Mouse (Mus musculus) spleen, postnatal 10 days (tissue): ENCODE measurements around the gene Ninj1.
A peak's percentile ranks its signal among the peaks of the same experiment; 100 is the strongest.

ENCODE experiments used
- DNase-seq, 2 experiments: peaks; one replicate each; pipeline ENCODE4 v3.0.0; 2021 to 2022; ENCODE audit warnings: low spot score in 2 of 2

Gene Ninj1

GRCm38 (mm10) chr13:49187288-49188218, at the start of gene Ninj1:
Gene Ninj1, plus strand, starts transcription at chr13:49187485.
- peak; percentile 67 to 81 for DNase-seq

DNA sequence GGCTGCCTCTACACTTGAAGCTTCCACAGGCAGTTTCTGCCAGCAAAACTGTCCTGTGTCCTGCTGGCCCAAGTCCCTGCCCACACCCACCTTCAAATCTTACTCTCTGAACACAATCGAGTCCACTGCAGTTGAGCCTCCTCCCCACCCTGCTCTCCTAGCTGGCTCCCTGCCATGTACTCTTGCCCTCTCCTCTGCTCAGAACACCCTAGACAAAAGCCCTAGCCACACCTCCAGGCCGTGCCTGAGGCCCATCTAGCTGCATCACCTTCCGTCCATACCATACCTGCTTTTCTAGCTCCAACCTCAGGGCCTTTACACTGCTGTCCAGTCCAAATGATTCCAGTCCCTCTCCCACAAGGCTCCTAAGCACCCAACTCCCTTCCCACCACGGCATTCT, 46.7 kb upstream of the Ninj1 start:
- no peak for DNase-seq

GRCm38 (mm10) chr13:49142396-49142795, 44.9 kb upstream of the Ninj1 start:
- DNase-seq: no peak

DNA sequence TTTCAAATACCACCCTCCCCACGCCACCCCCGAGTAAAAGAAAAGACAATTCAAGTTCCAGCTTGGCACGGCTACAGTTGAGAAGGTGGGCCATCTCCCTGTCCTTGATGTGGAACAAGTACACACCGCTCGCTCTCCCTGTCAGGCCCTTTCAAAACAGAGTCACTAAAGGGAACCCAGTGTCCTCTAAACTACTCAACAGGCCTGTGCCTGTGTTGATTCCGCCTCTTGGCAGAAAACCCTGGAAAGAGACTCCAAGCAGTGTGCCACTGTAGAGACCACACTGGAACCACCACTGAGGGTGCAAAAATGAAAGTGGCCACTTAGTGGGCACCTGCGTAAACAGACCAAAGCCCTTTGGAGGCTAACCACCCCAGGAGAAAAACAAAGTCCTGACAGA, 44.0 kb upstream of the Ninj1 start:
- DNase-seq: no peak

GRCm38 (mm10) chr13:49144451-49144850, 42.8 kb upstream of the Ninj1 start:
- no peak for DNase-seq

- no peak for DNase-seq
These were observed 41.9 kb upstream of the Ninj1 start for GRCm38 (mm10) chr13:49145396-49145795.

GRCm38 (mm10) chr13:49146040-49146697, 41.1 kb upstream of the Ninj1 start:
- DNase-seq: no peak

- no peak for DNase-seq
These were observed 40.6 kb upstream of the Ninj1 start for GRCm38 (mm10) chr13:49146698-49147006.

- DNase-seq: peak; percentile 23 to 26
These were observed 40.1 kb upstream of the Ninj1 start for GRCm38 (mm10) chr13:49147007-49147857.

DNA sequence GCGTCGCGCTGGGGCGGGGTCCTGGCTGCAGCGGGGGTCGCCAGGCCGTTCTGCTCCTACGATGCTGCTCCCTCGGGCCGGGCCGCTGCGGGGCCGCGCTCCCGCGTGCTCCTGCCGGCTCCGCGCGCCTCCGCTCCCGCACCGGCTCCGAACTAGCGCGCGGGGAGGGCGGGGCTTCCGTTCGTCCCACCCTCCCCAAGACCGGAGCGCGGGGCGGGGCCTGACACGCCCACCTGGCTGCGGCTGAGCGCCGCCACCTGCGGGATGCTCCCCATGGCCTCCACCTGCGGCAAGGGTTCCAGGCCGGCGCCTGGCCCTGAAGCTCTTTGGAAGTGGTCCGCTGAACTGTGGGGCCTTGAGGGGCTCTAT, 39.4 kb upstream of the Ninj1 start, which contains the start of gene Wnk2:
TSS of gene Wnk2 (minus strand) at position 157 of the 369 bp plus-strand sequence.
- peak; percentile 40 to 67 for DNase-seq

- no peak for DNase-seq
These were observed 38.6 kb upstream of the Ninj1 start for GRCm38 (mm10) chr13:49148687-49149086.

GRCm38 (mm10) chr13:49154028-49154427, 33.3 kb upstream of the Ninj1 start:
- DNase-seq: no peak

- no peak for DNase-seq
These were observed 32.7 kb upstream of the Ninj1 start for GRCm38 (mm10) chr13:49154621-49155020.

GRCm38 (mm10) chr13:49156645-49157044, 30.6 kb upstream of the Ninj1 start:
- DNase-seq: peak in 1 of 2 experiments; percentile 39

- DNase-seq: no peak
These were observed 29.1 kb upstream of the Ninj1 start for GRCm38 (mm10) chr13:49158040-49158713.

GRCm38 (mm10) chr13:49161236-49161635, 26.0 kb upstream of the Ninj1 start:
- DNase-seq: no peak

GRCm38 (mm10) chr13:49162722-49163121, 24.6 kb upstream of the Ninj1 start:
- no peak for DNase-seq

- no peak for DNase-seq
These were observed 23.6 kb upstream of the Ninj1 start for GRCm38 (mm10) chr13:49163645-49164044.

DNA sequence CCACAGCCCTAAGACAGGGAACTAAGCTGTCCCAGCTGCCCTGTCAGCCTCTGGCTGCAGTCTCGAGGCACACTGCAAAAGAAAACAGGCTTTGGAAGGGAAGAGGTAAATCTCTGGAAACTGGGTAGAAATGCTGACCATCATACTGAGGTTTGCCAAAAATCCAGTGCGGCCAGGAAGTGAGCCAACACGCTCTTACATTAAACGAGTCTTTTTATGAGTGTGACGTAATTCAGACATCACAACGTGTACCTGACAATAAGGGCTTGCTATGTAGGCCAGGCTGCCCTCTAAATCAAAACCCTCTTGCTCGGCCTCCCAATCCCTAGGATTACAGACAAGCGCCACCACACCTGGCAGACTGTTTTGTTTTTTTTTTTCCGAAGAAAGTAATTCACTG, 20.2 kb upstream of the Ninj1 start:
- DNase-seq: no peak

GRCm38 (mm10) chr13:49169448-49170207, 17.7 kb upstream of the Ninj1 start:
- peak; percentile 65 to 86 for DNase-seq

DNA sequence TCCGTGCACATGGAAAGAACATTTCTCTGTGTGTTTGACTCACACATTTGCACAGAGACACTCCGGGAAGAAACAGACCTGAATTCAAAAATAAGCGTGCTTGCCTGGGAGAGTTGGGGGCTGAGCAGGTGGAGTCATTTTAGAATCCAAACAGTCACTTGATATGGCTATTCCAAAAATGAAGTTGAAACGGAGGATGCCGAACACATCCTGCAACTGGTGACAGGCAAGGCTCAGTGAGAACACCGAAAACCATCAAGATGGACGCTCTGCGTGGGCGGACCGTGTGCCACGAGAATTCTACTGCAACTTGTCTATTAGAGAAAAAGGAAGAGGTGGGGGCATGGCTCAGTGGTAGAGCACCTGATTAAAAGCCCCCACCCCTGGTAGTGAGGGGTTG, 16.7 kb upstream of the Ninj1 start:
- no peak for DNase-seq
